Mouse (Mus musculus): ENCODE measurements around the gene Etfb.

The Etfb gene

GRCm38 (mm10) chr7:43449811-43450210 lies 5.9 kb downstream of the Etfb start:
- DNase-seq = no peak

- DNase-seq = no peak
Observed at GRCm38 (mm10) chr7:43451726-43452125, 7.8 kb downstream of the Etfb start.

GRCm38 (mm10) chr7:43452609-43453008 lies 8.7 kb downstream of the Etfb start:
- peak; percentile 55 to 64 for DNase-seq

- DNase-seq = peak in 1 of 2 experiments; percentile 46
Observed at GRCm38 (mm10) chr7:43453599-43454355, 9.9 kb downstream of the Etfb start.

- no peak for DNase-seq
Observed at GRCm38 (mm10) chr7:43454371-43454770, 10.5 kb downstream of the Etfb start.

GRCm38 (mm10) chr7:43462851-43463250 lies 19.0 kb downstream of the Etfb start, which contains the start of gene Vsig10l:
Gene Vsig10l, plus strand, starts transcription at chr7:43463151.
- no peak for DNase-seq

- no peak for DNase-seq
Observed at GRCm38 (mm10) chr7:43463976-43464375, 20.1 kb downstream of the Etfb start.

- peak; percentile 29 to 44 for DNase-seq
Observed at GRCm38 (mm10) chr7:43464864-43465343, 21.0 kb downstream of the Etfb start.

- DNase-seq = peak; percentile 94 to 96
Observed at GRCm38 (mm10) chr7:43465344-43466098, 21.6 kb downstream of the Etfb start.

GRCm38 (mm10) chr7:43466099-43466694 lies 22.3 kb downstream of the Etfb start:
- peak; percentile 92 to 95 for DNase-seq

GRCm38 (mm10) chr7:43470373-43470772 lies 26.5 kb downstream of the Etfb start:
- peak; percentile 59 to 67 for DNase-seq

GRCm38 (mm10) chr7:43475706-43476105 lies 31.8 kb downstream of the Etfb start:
- DNase-seq = peak; percentile 62 to 76

GRCm38 (mm10) chr7:43476376-43476775 lies 32.5 kb downstream of the Etfb start:
- DNase-seq = peak in 1 of 2 experiments; percentile 29

GRCm38 (mm10) chr7:43481191-43481590 lies 37.3 kb downstream of the Etfb start:
- DNase-seq = no peak

- DNase-seq = peak; percentile 68 to 69
Observed at GRCm38 (mm10) chr7:43482090-43482716, 38.3 kb downstream of the Etfb start.

- peak; percentile 78 to 80 for DNase-seq
Observed at GRCm38 (mm10) chr7:43483236-43483635, 39.4 kb downstream of the Etfb start.

- DNase-seq = no peak
Observed at GRCm38 (mm10) chr7:43488646-43489045, 44.8 kb downstream of the Etfb start.

GRCm38 (mm10) chr7:43489631-43490125 lies 45.8 kb downstream of the Etfb start, which contains the start of gene Iglon5:
Gene Iglon5, minus strand, starts transcription at chr7:43490075.
- peak in 1 of 2 experiments; percentile 13 for DNase-seq

- DNase-seq = peak; percentile 72 to 76
Observed at GRCm38 (mm10) chr7:43490182-43490584, 46.3 kb downstream of the Etfb start.

GRCm38 (mm10) chr7:43490861-43491260 lies 47.0 kb downstream of the Etfb start:
- DNase-seq = no peak

- DNase-seq = peak; percentile 71 to 80
Observed at GRCm38 (mm10) chr7:43495343-43496021, 51.6 kb downstream of the Etfb start.
